Mouse (Mus musculus) bone marrow, adult 2 months (tissue): Measurements from ENCODE around the gene Defb19.

ENCODE experiments used
- CTCF ChIP-seq: fragments of 200-500 bp; IDR thresholded peaks from 2 replicates; pipeline ENCODE4 v1.5.1; 2011; ENCODE audit warnings: low read length, control low read depth; ENCODE audit not compliant: control insufficient read depth, insufficient read depth
- POLR2A ChIP-seq: fragments of 200-500 bp; IDR thresholded peaks from 2 replicates; pipeline ENCODE4 v1.6.1; 2011; ENCODE audit warnings: low read depth, mild to moderate bottlenecking, control low read depth, low read length, borderline replicate concordance; ENCODE audit not compliant: control insufficient read depth

DNA sequence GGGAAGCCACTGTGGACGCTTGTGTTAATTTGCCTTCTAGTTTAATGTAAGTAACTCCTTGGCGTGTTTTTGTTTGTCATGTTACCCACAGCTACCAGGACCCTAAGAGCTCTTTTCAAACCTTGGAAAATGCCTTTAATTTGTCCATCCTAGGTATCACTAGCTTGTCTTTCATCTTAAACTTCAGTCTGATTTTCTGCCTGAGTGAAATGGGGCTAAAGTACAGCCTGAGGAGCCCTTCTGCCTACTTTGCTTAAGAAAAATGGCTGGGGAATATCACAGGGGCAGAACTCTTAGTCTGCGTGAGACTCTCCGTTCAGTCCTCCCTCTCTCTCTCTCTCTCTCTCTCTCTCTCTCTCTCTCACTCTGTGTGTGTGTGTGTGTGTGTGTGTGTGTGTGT lies 10.2 kb downstream of the Defb19 start:
- TF ChIP-seq CTCF = no peak
- no peak for TF ChIP-seq POLR2A
